Mouse (Mus musculus) lung, postnatal 0 days (tissue): Measurements from ENCODE around the gene Aptx. TPM values are rescaled to one million over a fixed set of nuclear protein-coding genes. Genes with fewer than 3 reads are reported as not detected.

ENCODE experiments used
- ATAC-seq: fragments of 200-750 bp; cut with Nextera tagmentation; 2 replicates; pipeline ENCODE4 v1.8.0; 2017; ENCODE audit warnings: moderate library complexity
- DNase-seq: peaks from one replicate; pipeline ENCODE4 v3.0.0-alpha.2; 2016; ENCODE audit warnings: low spot score
- H3K27ac ChIP-seq: fragments of 300-500 bp; sonication (generic); 2 replicates; pipeline ENCODE4 v1.5.1; 2014; ENCODE audit warnings: antibody characterized with exemption, mild to moderate bottlenecking, low read length, mixed read lengths
- H3K27me3 ChIP-seq: fragments of 300-500 bp; sonication (generic); replicated peaks from 2 replicates; pipeline ENCODE4 v1.6.1; 2014; ENCODE audit warnings: low read length, mixed read lengths; ENCODE audit not compliant: insufficient read depth
- H3K36me3 ChIP-seq: fragments of 300-500 bp; sonication (generic); 2 replicates; pipeline ENCODE4 v1.6.1; 2014; ENCODE audit warnings: low read length, mixed read lengths; ENCODE audit not compliant: insufficient read depth
- H3K4me1 ChIP-seq: fragments of 300-500 bp; sonication (generic); 2 replicates; pipeline ENCODE4 v1.6.1; 2014; ENCODE audit warnings: antibody characterized with exemption, low read depth, low read length, mixed read lengths; ENCODE audit not compliant: insufficient read depth
- H3K4me2 ChIP-seq: fragments of 300-500 bp; sonication (generic); replicated peaks from 2 replicates; pipeline ENCODE4 v1.6.1; 2014; ENCODE audit warnings: low read depth, mild to moderate bottlenecking, low read length, moderate library complexity, mixed read lengths
- H3K4me3 ChIP-seq: fragments of 300-500 bp; sonication (generic); 2 replicates; pipeline ENCODE4 v1.5.1; 2014; ENCODE audit warnings: low read depth, low read length
- H3K9ac ChIP-seq: fragments of 300-500 bp; sonication (generic); replicated peaks from 2 replicates; pipeline ENCODE4 v1.6.1; 2014; ENCODE audit warnings: low read depth, mild to moderate bottlenecking
- H3K9me3 ChIP-seq: fragments of 300-500 bp; sonication (generic); 2 replicates; pipeline ENCODE4 v1.6.1; 2016; ENCODE audit warnings: low read length, mixed read lengths
- CTCF ChIP-seq: IDR thresholded peaks from 2 replicates; pipeline ENCODE4 v1.5.1; 2016; ENCODE audit warnings: antibody characterized with exemption, mild to moderate bottlenecking
- EP300 ChIP-seq: IDR thresholded peaks from 2 replicates; pipeline ENCODE4 v1.6.1; 2016; ENCODE audit warnings: antibody characterized with exemption, mild to moderate bottlenecking, control low read depth
- WGBS: fragments of 180-500 bp; shearing (Covaris S2); extraction: QIAGEN DNeasy Blood & Tissue Kit; methylation state at CpG from one replicate; pipeline ENCODE4 v1.1.7; 2014; 5-methylcytosine and 5-hydroxymethylcytosine counted together
- polyA plus RNA-seq: library from polyadenylated mRNA; unstranded; fragments of >200 nt; fragmentation: Nextera tagmentation; extraction: Ambion mirVana; gene quantifications from 2 replicates; pipeline ENCODE4 v1.2.1, GENCODE M21; 2015

Gene Aptx
- polyA plus RNA-seq, 1 experiment from 2014 or later, result 19.5 TPM

GRCm38 (mm10) chr4:40722687-40723460, 19.9 kb upstream of the Aptx start:
- peaks cover 22% of the 10 kb centered on the region; the same call in 1 of the 2 replicates for H3K4me1 ChIP-seq
- peak overlapping the region; percentile 54 for H3K4me2 ChIP-seq
- no peaks in the 10 kb centered on the region for H3K9me3 ChIP-seq
- no peaks in the 10 kb centered on the region for H3K27me3 ChIP-seq
- H3K9ac ChIP-seq, result peak overlapping the region; percentile 97
- H3K27ac ChIP-seq, result peak overlapping the region; percentile 99
- under 1% methylated on average over 36 of the region's 62 CpGs for WGBS
- peaks cover 11% of the 10 kb centered on the region; the same call in 1 of the 2 replicates for H3K36me3 ChIP-seq
- DNase-seq (peak; percentile 88), ATAC-seq (peak; percentile 64)
- H3K4me3 ChIP-seq, result peak overlapping the region; percentile 96
- TF ChIP-seq CTCF (no peak), EP300 (no peak)

- no peaks in the 10 kb centered on the region for H3K9me3 ChIP-seq
- DNase-seq, result peak; percentile 97
- TF ChIP-seq CTCF (no peak; the same call in 1 of the 2 replicates), EP300 (no peak)
- H3K36me3 ChIP-seq, result peaks cover 7% of the 10 kb centered on the region; the same call in 1 of the 2 replicates
- peak within 1 kb of the TSS; percentile 54 for H3K4me2 ChIP-seq
- H3K4me1 ChIP-seq, result peaks cover 21% of the 10 kb centered on the region; the same call in 1 of the 2 replicates
- WGBS, result under 1% methylated on average over 51 of the region's 54 CpGs
- no peaks in the 10 kb centered on the region for H3K27me3 ChIP-seq
- peak; percentile 94 for ATAC-seq
- H3K27ac ChIP-seq, result peak within 1 kb of the TSS; percentile 99
- H3K9ac ChIP-seq, result peak within 1 kb of the TSS; percentile 97
- H3K4me3 ChIP-seq, result peak within 1 kb of the TSS; percentile 96
Observed at GRCm38 (mm10) chr4:40722011-40722666, 19.1 kb upstream of the Aptx start, which contains the start of gene Dnaja1. TSS of gene Dnaja1 (plus strand) at chr4:40722150.

GRCm38 (mm10) chr4:40720910-40721309, 17.9 kb upstream of the Aptx start:
- Histone ChIP-seq H3K9me3 (no peaks in the 10 kb centered on the region), H3K4me3 (no peak overlapping the region), H3K4me2 (peak overlapping the region; percentile 54; the same call in 1 of the 2 replicates), H3K9ac (no peak overlapping the region), H3K36me3 (peaks cover 3% of the 10 kb centered on the region; the same call in 1 of the 2 replicates), H3K27ac (peak overlapping the region; percentile 99), H3K27me3 (no peaks in the 10 kb centered on the region), H3K4me1 (peaks cover 15% of the 10 kb centered on the region; the same call in 1 of the 2 replicates)
- WGBS, result 94% methylated on average over 8 of the region's 8 CpGs
- ATAC-seq, result no peak
- DNase-seq, result peak; percentile 20
- TF ChIP-seq EP300 (no peak), CTCF (no peak)

- no peak for ATAC-seq
- Histone ChIP-seq H3K4me1 (peaks cover 8% of the 10 kb centered on the region; the same call in 1 of the 2 replicates), H3K4me3 (no peak overlapping the region), H3K9me3 (no peaks in the 10 kb centered on the region), H3K27me3 (no peaks in the 10 kb centered on the region), H3K27ac (no peak overlapping the region), H3K9ac (no peak overlapping the region), H3K4me2 (no peak overlapping the region), H3K36me3 (no peaks in the 10 kb centered on the region)
- no peak for DNase-seq
- WGBS, result 87% methylated on average over 3 of the region's 3 CpGs
- TF ChIP-seq CTCF (no peak), EP300 (no peak)
Observed at GRCm38 (mm10) chr4:40717141-40717540, 14.1 kb upstream of the Aptx start.

GRCm38 (mm10) chr4:40703710-40704275, 799 bp upstream of the Aptx start:
- Histone ChIP-seq H3K27me3 (no peaks in the 10 kb centered on the region), H3K27ac (peak overlapping the region; percentile 96), H3K9me3 (no peaks in the 10 kb centered on the region), H3K36me3 (no peaks in the 10 kb centered on the region), H3K4me1 (peaks cover 12% of the 10 kb centered on the region; the same call in 1 of the 2 replicates), H3K4me2 (peak overlapping the region; percentile 63), H3K4me3 (peak overlapping the region; percentile 59), H3K9ac (peak overlapping the region; percentile 64)
- ATAC-seq (no peak), DNase-seq (peak; percentile 9)
- WGBS, result 13% methylated on average over 9 of the region's 9 CpGs
- TF ChIP-seq CTCF, result no peak
- no peak for TF ChIP-seq EP300

GRCm38 (mm10) chr4:40701796-40702195, 1.2 kb downstream of the Aptx start:
- H3K4me2 ChIP-seq, result peak overlapping the region; percentile 63
- peaks cover 12% of the 10 kb centered on the region; the same call in 1 of the 2 replicates for H3K4me1 ChIP-seq
- no peak overlapping the region for H3K4me3 ChIP-seq
- DNase-seq, result peak; percentile 28
- TF ChIP-seq EP300 (no peak), CTCF (no peak)
- H3K27ac ChIP-seq, result peak overlapping the region; percentile 96
- 0 out of 2 replicates have a peak, but pooled peaks cover under 1% of the 10 kb centered on the region for H3K36me3 ChIP-seq
- no peak overlapping the region for H3K9ac ChIP-seq
- H3K9me3 ChIP-seq, result no peaks in the 10 kb centered on the region
- no peaks in the 10 kb centered on the region for H3K27me3 ChIP-seq
- no peak for ATAC-seq
- 53% methylated on average over 3 of the region's 3 CpGs for WGBS
